In genomic region chr8:117660358-117661031, GRCm38 (mm10) we compare ENCODE assay signal across 8 mouse cellular contexts. TPM values are rescaled to one million over a fixed set of nuclear protein-coding genes. Genes with fewer than 3 reads are reported as not detected.
DNase-seq lines count a peak whose midpoint lies in the region; ATAC-seq lines count a peak whose summit lies in the region.

No protein-coding gene starts in this region.

- no peak overlapping the region for H3K4me3 ChIP-seq in neural tube, embryonic 15.5 days (replicated peaks)

- no peak overlapping the region for H3K9ac ChIP-seq in neural tube, embryonic 15.5 days (replicated peaks)

- DNase-seq in Muller cell, postnatal 12 days (ENCODE audit: inconsistent ontology term), result peak; percentile 58
- DNase-seq in embryo, embryonic 11.5 days (ENCODE audit: low read depth, low spot score), result peak; percentile 49
- peak; percentile 43 for DNase-seq in heart, postnatal 10 days
- DNase-seq in left cerebral cortex, postnatal 4 days, result peak; percentile 17
- no peak for DNase-seq in cerebellum, adult 18-20 months
- no peak for DNase-seq in adrenal gland, adult 8-10 months
- DNase-seq in thymus, postnatal 0 days (ENCODE audit: low spot score), result no peak

- H3K27me3 ChIP-seq in neural tube, embryonic 15.5 days (replicated peaks), result no peaks in the 10 kb centered on the region

- 18% methylated on average over 11 of the region's 11 CpGs for WGBS in neural tube, embryonic 15.5 days

- peak; percentile 78 for ATAC-seq in neural tube, embryonic 15.5 days (ENCODE audit: low FRiP score)

- H3K36me3 ChIP-seq in neural tube, embryonic 15.5 days, result 0 out of 2 replicates have a peak, but pooled peaks cover 4% of the 10 kb centered on the region

- intact Hi-C loops in heart, postnatal 10 days (cut with DNase I), result no loop called here
- intact Hi-C loops in left cerebral cortex, postnatal 4 days (cut with DNase I), result no loop called here

- H3K4me1 ChIP-seq in neural tube, embryonic 15.5 days, result peaks cover 12% of the 10 kb centered on the region

- H3K9me3 ChIP-seq in neural tube, embryonic 15.5 days (replicated peaks), result no peaks in the 10 kb centered on the region

- peak overlapping the region; percentile 37 for H3K4me2 ChIP-seq in neural tube, embryonic 15.5 days

- H3K27ac ChIP-seq in neural tube, embryonic 15.5 days (replicated peaks), result no peak overlapping the region; the same call in 1 of the 2 replicates

RNA-seq across cellular contexts. Expression of gene Sdr42e1, which starts 13.0 kb away (rescaled TPM):
- 1 to 10 TPM; 1.6 to 2.1 TPM for total RNA-seq in heart, postnatal 10 days (2021)
- total RNA-seq in left cerebral cortex, postnatal 4 days (2021), result 1 to 10 TPM; 3.1 to 3.5 TPM
- polyA plus RNA-seq in neural tube, embryonic 15.5 days (2015; fragmentation: Nextera tagmentation; extraction: Ambion mirVana), result 2.1 and 3.0 TPM in 2 replicates
- total RNA-seq in adrenal gland, adult 8-10 months (2022), result 1 to 10 TPM; 1.6 to 3.5 (median 2.0) TPM
- polyA plus RNA-seq in thymus, postnatal 0 days (2015; fragmentation: Nextera tagmentation; extraction: Ambion mirVana), result 2.8 and 3.0 TPM in 2 replicates

RNA-seq across cellular contexts. Expression of gene Hsd17b2, which starts 41.2 kb away (rescaled TPM):
- total RNA-seq in heart, postnatal 10 days (2021), result not detected
- not detected for total RNA-seq in left cerebral cortex, postnatal 4 days (2021)
- 0.35 and 2.8 TPM in 2 replicates for polyA plus RNA-seq in neural tube, embryonic 15.5 days (2015; fragmentation: Nextera tagmentation; extraction: Ambion mirVana)
- total RNA-seq in adrenal gland, adult 8-10 months (2022), result not detected
- 0.19 and 0.49 TPM in 2 replicates for polyA plus RNA-seq in thymus, postnatal 0 days (2015; fragmentation: Nextera tagmentation; extraction: Ambion mirVana)

Comparison
In these comparisons a context has a peak if more than half of its experiments do, and no peak if none do; other contexts are left out.
1. DNase-seq: peak in Muller cell, postnatal 12 days (single experiment), embryo, embryonic 11.5 days (single experiment), heart, postnatal 10 days (2 of 2) and left cerebral cortex, postnatal 4 days (single experiment); none in cerebellum, adult 18-20 months (0 of 2), adrenal gland, adult 8-10 months (single experiment) and thymus, postnatal 0 days (single experiment).